Mouse (Mus musculus) Muller cell, postnatal 12 days (primary cell): ENCODE measurements around the gene Pdx1.

ENCODE experiments used
- DNase-seq: peaks from one replicate; pipeline ENCODE4 v3.0.0-alpha.2; 2015; ENCODE audit errors: inconsistent ontology term

Gene Pdx1

GRCm38 (mm10) chr5:147277547-147277925, 7.8 kb downstream of the Pdx1 start:
- no peak for DNase-seq

DNA sequence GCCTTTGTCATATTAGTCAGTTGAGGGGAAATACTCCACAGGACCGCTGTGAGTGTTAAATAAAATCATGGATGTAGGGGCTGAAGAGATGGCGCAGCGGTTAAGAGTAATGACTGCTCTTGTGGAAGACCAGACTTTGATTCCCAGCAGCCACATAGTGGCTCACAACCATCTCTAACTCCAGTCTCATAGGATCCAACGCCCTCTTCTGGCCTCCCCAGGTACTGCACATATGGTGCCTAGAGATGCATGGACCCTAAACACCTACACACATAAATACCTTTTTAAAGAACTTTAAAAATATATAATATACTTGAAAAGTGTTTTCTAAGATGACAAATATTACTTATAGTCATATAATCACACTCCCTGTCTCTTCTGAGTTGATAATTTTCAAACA, 14.6 kb downstream of the Pdx1 start:
- no peak for DNase-seq

- DNase-seq = no peak
Measured at GRCm38 (mm10) chr5:147291764-147292505, 22.2 kb downstream of the Pdx1 start.

DNA sequence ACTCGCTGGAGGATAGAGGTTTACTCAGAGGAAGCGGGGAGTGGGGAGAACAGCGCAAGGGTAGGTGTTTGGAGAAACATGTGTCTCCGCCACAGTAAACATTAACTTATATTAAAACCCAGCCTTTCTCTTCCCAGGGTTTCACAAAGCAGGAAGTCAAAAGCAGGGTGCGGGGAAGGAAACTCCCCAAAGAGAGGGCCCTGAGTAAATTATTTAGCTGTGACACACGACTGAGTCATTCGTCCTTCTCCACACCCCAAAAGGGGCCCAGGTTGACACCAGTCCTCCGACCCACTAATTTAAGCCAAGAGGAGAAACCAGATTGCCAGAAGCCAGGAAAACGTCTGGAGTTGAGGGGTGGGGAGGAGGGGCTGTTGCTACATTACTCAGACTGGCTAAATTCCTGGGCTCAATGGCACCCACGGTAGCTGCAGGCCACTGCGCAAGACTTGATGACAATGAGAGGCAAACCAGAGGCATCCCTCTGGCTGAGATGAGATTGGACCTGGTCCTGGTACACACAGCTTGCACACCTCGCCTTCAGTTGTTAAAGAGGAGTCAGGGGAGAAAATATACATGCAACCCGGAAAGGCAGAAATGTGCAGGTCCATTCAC, 22.9 kb downstream of the Pdx1 start:
- DNase-seq = no peak

GRCm38 (mm10) chr5:147293127-147293910, 23.6 kb downstream of the Pdx1 start:
- peak; percentile 71 for DNase-seq

GRCm38 (mm10) chr5:147294121-147294520, 24.4 kb downstream of the Pdx1 start:
- DNase-seq = no peak

GRCm38 (mm10) chr5:147297249-147297648, 27.5 kb downstream of the Pdx1 start:
- no peak for DNase-seq

- DNase-seq = no peak
Measured at GRCm38 (mm10) chr5:147299255-147300000, 29.7 kb downstream of the Pdx1 start.

DNA sequence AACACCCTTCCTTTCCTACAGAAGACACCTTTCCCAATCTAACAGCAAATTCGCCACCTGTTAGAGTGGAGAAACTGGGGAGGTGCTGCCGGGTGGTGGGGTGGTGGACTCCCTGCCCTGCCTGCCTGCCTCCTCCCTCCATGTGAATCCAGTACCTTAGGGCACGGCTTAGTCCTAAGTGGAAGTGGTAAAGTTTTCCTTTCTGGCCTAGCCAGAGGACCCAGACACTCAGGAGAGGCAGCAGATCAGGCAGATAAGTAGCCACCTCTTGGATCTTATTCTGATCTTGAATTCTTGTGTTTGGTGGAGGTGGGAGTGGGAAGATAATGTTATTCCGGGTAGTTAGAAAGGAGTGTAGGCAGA, 30.2 kb downstream of the Pdx1 start:
- no peak for DNase-seq

DNA sequence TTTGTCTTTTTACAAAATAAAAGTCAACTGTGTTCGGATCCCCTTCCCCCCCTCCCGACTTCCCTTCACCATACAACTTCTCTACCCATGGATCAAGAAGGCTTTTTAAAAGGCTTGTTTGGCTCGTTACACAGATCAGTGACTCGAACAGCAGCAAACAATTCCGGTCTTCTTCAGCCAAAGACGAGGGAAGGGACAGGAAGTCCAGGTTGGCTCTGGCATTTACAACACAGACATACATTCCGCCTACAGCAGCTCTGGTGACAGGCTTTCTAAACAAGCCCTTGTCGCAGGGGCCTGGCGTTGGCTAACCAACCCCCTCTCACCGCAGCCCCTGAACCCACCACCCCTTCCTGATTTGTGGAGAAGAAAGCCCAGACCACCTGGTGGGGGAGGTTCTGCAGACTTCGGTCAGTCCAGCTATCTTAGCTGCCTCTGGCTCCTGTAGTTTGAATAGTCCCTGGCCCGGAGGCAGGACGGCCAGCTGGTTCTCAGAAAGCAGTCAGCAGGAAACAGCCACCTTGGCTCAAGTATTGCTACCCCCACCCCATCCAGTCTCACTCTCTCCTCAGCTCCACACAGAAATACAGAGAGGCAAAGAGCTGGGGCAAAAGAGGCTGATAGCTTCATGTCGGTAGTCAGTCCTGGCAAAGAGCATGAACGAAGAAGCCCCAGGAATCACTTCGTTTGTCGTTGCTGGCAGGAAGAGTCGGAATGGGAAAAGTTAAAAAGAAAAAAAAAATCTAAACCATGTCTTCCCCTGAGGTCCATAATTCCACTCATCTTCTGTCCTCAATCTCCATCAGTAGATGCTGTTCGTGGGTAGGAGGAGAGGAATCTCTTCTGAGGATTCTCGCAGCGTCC, 31.4 kb downstream of the Pdx1 start:
- DNase-seq = no peak

DNA sequence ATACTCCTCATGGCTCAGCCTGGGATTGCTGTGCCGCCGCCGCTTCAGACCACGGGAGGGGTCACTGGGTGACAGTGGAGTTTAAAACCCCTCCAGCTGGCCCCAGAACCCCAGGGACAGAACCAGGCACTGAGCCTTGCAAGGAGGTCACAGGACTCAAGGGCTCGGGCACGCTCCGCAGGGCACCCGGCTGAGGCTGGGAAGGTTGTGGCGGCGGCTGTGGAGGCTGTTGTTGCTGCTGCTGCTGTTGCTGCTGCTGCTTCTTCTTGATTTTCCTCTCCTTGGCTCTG, 32.0 kb downstream of the Pdx1 start:
- no peak for DNase-seq

DNA sequence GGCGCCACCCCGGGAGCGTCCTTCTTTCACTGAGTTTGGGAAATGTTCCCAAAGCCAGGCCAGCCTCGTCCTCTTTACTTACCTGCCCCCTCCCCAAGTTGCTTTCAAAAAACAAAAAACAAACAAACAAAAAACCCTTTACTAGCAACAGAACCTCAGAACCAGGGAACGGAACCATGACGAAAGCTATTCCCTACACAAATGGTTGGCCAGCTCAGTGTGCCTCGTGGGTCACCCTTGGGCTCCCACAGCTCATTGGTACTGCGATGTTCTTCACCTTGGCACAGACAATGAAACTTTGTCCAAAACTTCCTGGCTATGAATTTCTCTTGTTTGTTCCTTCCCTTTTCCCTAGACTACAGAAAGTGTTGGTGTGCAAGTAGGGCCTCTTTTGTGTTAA, 32.4 kb downstream of the Pdx1 start:
- DNase-seq = no peak

DNA sequence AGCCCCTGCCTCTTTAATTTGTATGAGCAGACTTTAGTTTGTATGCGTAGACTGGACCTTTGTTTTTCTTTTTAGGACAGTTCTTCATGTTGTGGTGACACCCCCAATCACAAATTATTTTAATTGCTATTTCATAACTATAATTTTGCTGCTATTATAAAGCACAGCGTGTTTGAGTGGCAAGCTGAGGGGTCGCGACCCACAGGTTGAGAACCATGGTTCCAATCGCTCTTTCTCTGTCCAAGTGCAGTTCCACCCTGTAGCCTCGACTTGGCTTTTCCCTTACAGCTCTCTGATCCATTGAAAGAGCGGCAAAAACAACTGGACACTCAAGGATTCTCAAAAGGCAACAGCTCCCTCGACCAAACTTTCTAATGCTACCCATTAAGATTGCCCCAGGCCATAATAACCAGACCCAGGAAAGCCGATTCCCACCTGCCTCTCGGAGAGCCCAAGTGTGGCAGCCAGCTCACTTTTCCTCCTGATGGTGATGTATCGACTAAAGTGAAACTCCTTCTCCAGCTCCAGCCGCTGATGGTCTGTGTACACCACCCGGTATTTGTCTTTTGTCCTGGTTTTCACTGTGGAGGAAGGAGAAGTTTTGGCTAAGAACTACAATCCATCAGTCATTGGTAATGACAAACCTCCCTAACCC, 33.1 kb downstream of the Pdx1 start:
- DNase-seq = no peak

GRCm38 (mm10) chr5:147304276-147305155, 34.8 kb downstream of the Pdx1 start:
- DNase-seq = no peak

GRCm38 (mm10) chr5:147305166-147305565, 35.4 kb downstream of the Pdx1 start:
- DNase-seq = no peak

DNA sequence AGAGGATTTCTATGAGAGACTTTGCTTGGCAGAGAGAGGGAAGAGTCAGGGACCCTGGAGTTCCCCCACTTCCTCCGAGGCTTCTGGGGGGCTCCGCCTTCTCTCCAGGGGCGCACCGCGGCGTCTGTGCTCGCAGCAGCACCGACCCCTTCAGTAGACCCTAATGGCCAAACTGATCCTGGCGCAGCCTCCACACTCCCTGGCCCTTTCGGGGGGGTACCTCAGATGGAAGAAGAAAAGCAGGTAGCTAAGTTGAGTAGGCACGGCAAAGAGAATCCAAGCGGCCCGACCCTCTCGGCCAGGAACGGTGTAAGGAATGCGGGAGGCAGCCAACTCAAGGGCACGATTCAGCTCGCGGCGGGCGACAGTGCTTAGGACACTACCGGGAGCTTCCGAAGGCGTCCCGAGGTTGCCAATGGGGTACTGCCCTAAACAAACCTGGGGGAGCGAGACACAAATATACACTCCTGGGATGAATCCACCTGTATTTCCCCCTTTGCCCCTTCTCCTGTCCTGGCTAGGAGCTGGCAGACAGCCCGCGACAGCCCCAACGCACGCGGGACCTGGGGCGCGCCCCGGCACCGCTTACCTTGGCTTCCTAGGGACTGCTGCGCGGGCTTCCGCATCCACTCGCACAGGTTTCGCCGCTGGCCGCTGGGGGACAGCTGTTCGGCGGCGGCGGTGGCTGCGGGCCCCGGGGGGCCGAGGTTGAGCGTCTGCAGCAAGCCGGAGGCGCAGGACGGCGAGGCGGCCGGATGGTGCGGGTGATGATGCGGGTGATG, 36.3 kb downstream of the Pdx1 start:
- no peak for DNase-seq

GRCm38 (mm10) chr5:147306638-147307397, 37.1 kb downstream of the Pdx1 start, which contains the start of gene Cdx2:
TSS of gene Cdx2 (minus strand) at chr5:147307270.
- DNase-seq = no peak

- DNase-seq = no peak
Measured at GRCm38 (mm10) chr5:147307398-147307785, 37.6 kb downstream of the Pdx1 start.
